In genomic region chr11:119035686-119036165, GRCm38 (mm10) we compare ENCODE assay signal across 11 mouse cellular contexts. TPM values are rescaled to one million over a fixed set of nuclear protein-coding genes. Genes with fewer than 3 reads are reported as not detected.
DNase-seq lines count a peak whose midpoint lies in the region; ATAC-seq and TF ChIP-seq lines count a peak whose summit lies in the region.
"Had no signal": no experiment of that assay in that cellular context is flagged by ENCODE, and none has a peak within 500 bp of the region (broad histone marks: within the 10 kb centered on the region; RNA-seq: fewer than 3 reads in every experiment).

No protein-coding gene starts in this region.

- no peak for TF ChIP-seq CTCF in hindbrain, postnatal 0 days (IDR thresholded peaks at IDR 0.05; ENCODE audit: low read depth)

- H3K36me3 ChIP-seq in heart, embryonic 11.5 days (ENCODE audit: control insufficient read depth, insufficient read depth, low read length) = peaks cover 4% of the 10 kb centered on the region
- peaks cover 13% of the 10 kb centered on the region for H3K36me3 ChIP-seq in embryonic facial prominence, embryonic 13.5 days
- H3K36me3 ChIP-seq in hindbrain, postnatal 0 days (ENCODE audit: insufficient read depth, low read length) = peaks cover 10% of the 10 kb centered on the region; the same call in 1 of the 2 replicates
- peaks cover 14% of the 10 kb centered on the region for H3K36me3 ChIP-seq in neural tube, embryonic 12.5 days

- H3K27me3 ChIP-seq in heart, embryonic 11.5 days (ENCODE audit: control insufficient read depth, insufficient read depth, low read length) = peaks cover 63% of the 10 kb centered on the region
- peaks cover 65% of the 10 kb centered on the region for H3K27me3 ChIP-seq in embryonic facial prominence, embryonic 13.5 days
- H3K27me3 ChIP-seq in hindbrain, postnatal 0 days (ENCODE audit: insufficient read depth, low read length) = peaks cover 17% of the 10 kb centered on the region
- H3K27me3 ChIP-seq in neural tube, embryonic 12.5 days (replicated peaks) = peaks cover 50% of the 10 kb centered on the region

- H3K27ac ChIP-seq in heart, embryonic 11.5 days (ENCODE audit: low read depth, low read length) = no peak overlapping the region
- H3K27ac ChIP-seq in embryonic facial prominence, embryonic 13.5 days = no peak overlapping the region
- no peak overlapping the region for H3K27ac ChIP-seq in hindbrain, postnatal 0 days
- H3K27ac ChIP-seq in neural tube, embryonic 12.5 days = no peak overlapping the region
- H3K27ac ChIP-seq: heart, adult 2 months; lung, embryonic 15.5 days had no signal

- peak overlapping the region; percentile 16; the same call in 1 of the 2 replicates for H3K4me2 ChIP-seq in heart, embryonic 11.5 days
- H3K4me2 ChIP-seq in embryonic facial prominence, embryonic 13.5 days = peak overlapping the region; percentile 66; the same call in 1 of the 2 replicates
- H3K4me2 ChIP-seq in hindbrain, postnatal 0 days (ENCODE audit: low read depth, low read length) = peak overlapping the region; percentile 5; the same call in 1 of the 2 replicates
- H3K4me2 ChIP-seq in neural tube, embryonic 12.5 days (replicated peaks) = peak overlapping the region; percentile 21; the same call in 1 of the 2 replicates

- intact Hi-C loops in gastrocnemius, postnatal 14 days (cut with DNase I; ENCODE audit: low total_unique reads) = loop anchor here (2.0 to 10.0 kb wide), 2 partner anchors 49 to 153 kb away; partner anchors contain the start of gene Cbx4

- H3K9me3 ChIP-seq in heart, embryonic 11.5 days (replicated peaks; ENCODE audit: control insufficient read depth, low read length) = no peaks in the 10 kb centered on the region
- H3K9me3 ChIP-seq in embryonic facial prominence, embryonic 13.5 days = no peaks in the 10 kb centered on the region
- H3K9me3 ChIP-seq in hindbrain, postnatal 0 days (ENCODE audit: low read length) = no peaks in the 10 kb centered on the region
- H3K9me3 ChIP-seq in neural tube, embryonic 12.5 days = no peaks in the 10 kb centered on the region
- H3K9me3 ChIP-seq: lung, embryonic 15.5 days had no signal

- ATAC-seq in heart, embryonic 11.5 days (replicated peaks; ENCODE audit: insufficient number of reproducible peaks, low FRiP score, low TSS enrichment) = no peak
- no peak for ATAC-seq in embryonic facial prominence, embryonic 13.5 days (ENCODE audit: insufficient number of reproducible peaks, insufficient read depth, low FRiP score, low TSS enrichment, low read depth)
- no peak for ATAC-seq in hindbrain, postnatal 0 days
- ATAC-seq in neural tube, embryonic 12.5 days (ENCODE audit: low FRiP score, low read depth) = no peak

- H3K4me3 ChIP-seq in heart, embryonic 11.5 days (ENCODE audit: low read depth, low read length) = 0 out of 2 replicates have a peak overlapping the region, but pooled peaks have one; percentile 5
- H3K4me3 ChIP-seq in embryonic facial prominence, embryonic 13.5 days = peak overlapping the region; percentile 33
- H3K4me3 ChIP-seq in hindbrain, postnatal 0 days (ENCODE audit: low read length) = no peak overlapping the region
- H3K4me3 ChIP-seq in neural tube, embryonic 12.5 days = 0 out of 2 replicates have a peak overlapping the region, but pooled peaks have one; percentile 0
- H3K4me3 ChIP-seq: heart, adult 2 months; lung, embryonic 15.5 days had no signal

- DNase-seq in heart, adult 9 months (ENCODE audit: low spot score in 2 of 2) = no peak
- DNase-seq in hindbrain, postnatal 0 days (ENCODE audit: low spot score) = peak; percentile 58
- no peak for DNase-seq in ovary, postnatal 10 days (ENCODE audit: low spot score)
- DNase-seq in gastrocnemius, postnatal 14 days = no peak
- DNase-seq in kidney, postnatal 4 days = no peak
- DNase-seq: heart, adult 2 months; spleen, adult 18-20 months had no signal

- peaks cover 29% of the 10 kb centered on the region for H3K4me1 ChIP-seq in heart, embryonic 11.5 days (ENCODE audit: control insufficient read depth, insufficient read depth, low read length)
- peaks cover 59% of the 10 kb centered on the region for H3K4me1 ChIP-seq in embryonic facial prominence, embryonic 13.5 days
- H3K4me1 ChIP-seq in hindbrain, postnatal 0 days (ENCODE audit: insufficient read depth, low read length) = peaks cover 8% of the 10 kb centered on the region
- peaks cover 62% of the 10 kb centered on the region for H3K4me1 ChIP-seq in neural tube, embryonic 12.5 days

- WGBS in heart, embryonic 11.5 days (ENCODE audit: insufficient replicate concordance) = 1% methylated on average over 21 of the region's 21 CpGs
- WGBS in embryonic facial prominence, embryonic 13.5 days = 4% methylated on average over 21 of the region's 21 CpGs
- 11% methylated on average over 21 of the region's 21 CpGs for WGBS in hindbrain, postnatal 0 days
- WGBS in neural tube, embryonic 12.5 days = under 1% methylated on average over 21 of the region's 21 CpGs

- H3K9ac ChIP-seq in heart, embryonic 11.5 days (ENCODE audit: low read depth, low read length) = no peak overlapping the region
- peak overlapping the region; percentile 7; the same call in 1 of the 2 replicates for H3K9ac ChIP-seq in embryonic facial prominence, embryonic 13.5 days
- no peak overlapping the region for H3K9ac ChIP-seq in hindbrain, postnatal 0 days (replicated peaks; ENCODE audit: low read length)
- no peak overlapping the region for H3K9ac ChIP-seq in neural tube, embryonic 12.5 days
- H3K9ac ChIP-seq: lung, embryonic 15.5 days had no signal

RNA-seq across cellular contexts. Expression of gene Cbx8, which starts 5.0 kb away (rescaled TPM):
- polyA plus RNA-seq in heart, embryonic 11.5 days (2014; fragmentation: Nextera tagmentation; extraction: Ambion mirVana) = 6.7 and 7.8 TPM in 2 replicates
- 6.8 and 10.7 TPM in 2 replicates for polyA plus RNA-seq in embryonic facial prominence, embryonic 13.5 days (2015; fragmentation: Nextera tagmentation; extraction: Ambion mirVana)
- total RNA-seq in hindbrain, postnatal 0 days (2014; rRNA removed) = 10.0 and 11.4 TPM in 2 replicates
- 6.5 and 7.6 TPM in 2 replicates for polyA plus RNA-seq in hindbrain, postnatal 0 days (2015; fragmentation: Nextera tagmentation; extraction: Ambion mirVana)
- 8.6 and 9.9 TPM in 2 replicates for polyA plus RNA-seq in neural tube, embryonic 12.5 days (2016; fragmentation: Nextera tagmentation; extraction: Ambion mirVana)
- total RNA-seq in gastrocnemius, postnatal 14 days (2021) = 1 to 10 TPM; 2.1 to 2.7 TPM

RNA-seq across cellular contexts. Expression of gene Cbx2, which starts 13.0 kb away (rescaled TPM):
- 23.6 and 23.8 TPM in 2 replicates for polyA plus RNA-seq in heart, embryonic 11.5 days (2014; fragmentation: Nextera tagmentation; extraction: Ambion mirVana)
- polyA plus RNA-seq in embryonic facial prominence, embryonic 13.5 days (2015; fragmentation: Nextera tagmentation; extraction: Ambion mirVana) = 54.4 and 64.8 TPM in 2 replicates
- total RNA-seq in hindbrain, postnatal 0 days (2014; rRNA removed) = 14.6 and 18.9 TPM in 2 replicates
- 7.0 and 7.4 TPM in 2 replicates for polyA plus RNA-seq in hindbrain, postnatal 0 days (2015; fragmentation: Nextera tagmentation; extraction: Ambion mirVana)
- 46.6 and 47.6 TPM in 2 replicates for polyA plus RNA-seq in neural tube, embryonic 12.5 days (2016; fragmentation: Nextera tagmentation; extraction: Ambion mirVana)
- 1 to 10 TPM; 1.4 to 1.9 TPM for total RNA-seq in gastrocnemius, postnatal 14 days (2021)

RNA-seq across cellular contexts. Expression of gene Enpp7, which starts 47.7 kb away (rescaled TPM):
- polyA plus RNA-seq in heart, embryonic 11.5 days (2014; fragmentation: Nextera tagmentation; extraction: Ambion mirVana) = not detected in 2 replicates
- not detected in 2 replicates for polyA plus RNA-seq in embryonic facial prominence, embryonic 13.5 days (2015; fragmentation: Nextera tagmentation; extraction: Ambion mirVana)
- not detected in 2 replicates for total RNA-seq in hindbrain, postnatal 0 days (2014; rRNA removed)
- not detected in 2 replicates for polyA plus RNA-seq in hindbrain, postnatal 0 days (2015; fragmentation: Nextera tagmentation; extraction: Ambion mirVana)
- polyA plus RNA-seq in neural tube, embryonic 12.5 days (2016; fragmentation: Nextera tagmentation; extraction: Ambion mirVana) = not detected in 2 replicates
- not detected for total RNA-seq in gastrocnemius, postnatal 14 days (2021)
- total RNA-seq: heart, adult 2 months had no signal
- polyA plus RNA-seq: heart, adult 2 months; lung, embryonic 15.5 days had no signal

RNA-seq across cellular contexts. Expression of gene Cbx4, which starts 50.3 kb away (rescaled TPM):
- 6.3 and 7.7 TPM in 2 replicates for polyA plus RNA-seq in heart, embryonic 11.5 days (2014; fragmentation: Nextera tagmentation; extraction: Ambion mirVana)
- 13.0 and 14.4 TPM in 2 replicates for polyA plus RNA-seq in embryonic facial prominence, embryonic 13.5 days (2015; fragmentation: Nextera tagmentation; extraction: Ambion mirVana)
- total RNA-seq in hindbrain, postnatal 0 days (2014; rRNA removed) = 33.6 and 41.3 TPM in 2 replicates
- polyA plus RNA-seq in hindbrain, postnatal 0 days (2015; fragmentation: Nextera tagmentation; extraction: Ambion mirVana) = 22.4 and 23.7 TPM in 2 replicates
- polyA plus RNA-seq in neural tube, embryonic 12.5 days (2016; fragmentation: Nextera tagmentation; extraction: Ambion mirVana) = 12.5 and 12.7 TPM in 2 replicates
- 1 to 10 TPM; 4.7 to 5.9 TPM for total RNA-seq in gastrocnemius, postnatal 14 days (2021)

Comparison
In these comparisons a context has a peak if more than half of its experiments do, and no peak if none do; other contexts are left out.
1. H3K4me2 ChIP-seq: peak in every context shown above with its lines; median percentile 66 in embryonic facial prominence, embryonic 13.5 days; 21 in neural tube, embryonic 12.5 days; 16 in heart, embryonic 11.5 days; 5 in hindbrain, postnatal 0 days.